Mouse (Mus musculus) liver, embryonic 14.5 days (tissue): ENCODE data around the gene Rab40b. TPM values are rescaled to one million over a fixed set of nuclear protein-coding genes. Genes with fewer than 3 reads are reported as not detected.

Experiments
- ATAC-seq: fragments of 200-750 bp; cut with Nextera tagmentation; 2 replicates; pipeline ENCODE4 v1.8.0; 2017; ENCODE audit warnings: moderate number of reproducible peaks, mild to moderate bottlenecking, moderate library complexity; ENCODE audit not compliant: insufficient read depth
- DNase-seq, 3 experiments: peaks; one replicate each; pipeline ENCODE4 v3.0.0-alpha.2; 2012 to 2013; ENCODE audit warnings: low read depth in 3 of 3, low spot score in 3 of 3
- H3K27ac ChIP-seq: fragments of 300-500 bp; sonication (generic); 2 replicates; pipeline ENCODE4 v1.5.1; 2014; ENCODE audit warnings: moderate library complexity, mild to moderate bottlenecking, control low read depth, inconsistent platforms
- H3K27me3 ChIP-seq: fragments of 300-500 bp; sonication (generic); 2 replicates; pipeline ENCODE4 v1.6.1; 2014; ENCODE audit warnings: mild to moderate bottlenecking, low read length, moderate library complexity; ENCODE audit not compliant: control insufficient read depth, insufficient read depth
- H3K36me3 ChIP-seq: fragments of 300-500 bp; sonication (generic); replicated peaks from 2 replicates; pipeline ENCODE4 v1.6.1; 2014; ENCODE audit warnings: low read depth; ENCODE audit not compliant: control insufficient read depth, insufficient read depth
- H3K4me1 ChIP-seq, 2 experiments: fragments of 200-500 bp in 1 of 2; fragments of 300-500 bp in 1 of 2; sonication (generic) in 1 of 2; replicated peaks; 2 replicates each; pipeline ENCODE4 v1.6.1; 2012 to 2014; ENCODE audit warnings: antibody characterized with exemption in 1 of 2, inconsistent platforms in 1 of 2, low read length in 1 of 2; ENCODE audit not compliant: control insufficient read depth in 2 of 2, insufficient read depth in 2 of 2
- H3K4me2 ChIP-seq: fragments of 300-500 bp; sonication (generic); 2 replicates; pipeline ENCODE4 v1.6.1; 2014; ENCODE audit warnings: low read depth, mild to moderate bottlenecking, control low read depth, moderate library complexity
- H3K4me3 ChIP-seq, 2 experiments: fragments of 200-500 bp in 1 of 2; fragments of 300-500 bp in 1 of 2; sonication (generic) in 1 of 2; 2 replicates each; pipeline ENCODE4 v1.5.1; 2012 to 2014; ENCODE audit warnings: low read depth in 2 of 2, low read length in 2 of 2, mild to moderate bottlenecking in 2 of 2, control low read depth in 1 of 2, inconsistent platforms in 1 of 2, moderate library complexity in 1 of 2; ENCODE audit not compliant: insufficient read depth in 1 of 2
- H3K9ac ChIP-seq: fragments of 300-500 bp; sonication (generic); replicated peaks from 2 replicates; pipeline ENCODE4 v1.6.1; 2014; ENCODE audit warnings: mild to moderate bottlenecking, control low read depth, moderate library complexity
- H3K9me3 ChIP-seq: fragments of 300-500 bp; sonication (generic); 2 replicates; pipeline ENCODE4 v1.6.1; 2016; ENCODE audit warnings: low read length, mixed read lengths; ENCODE audit not compliant: control insufficient read depth
- CTCF ChIP-seq: IDR thresholded peaks from 2 replicates; pipeline ENCODE4 v1.5.1; 2016; ENCODE audit warnings: antibody characterized with exemption, low read depth, control low read depth
- EP300 ChIP-seq: IDR thresholded peaks from 2 replicates; pipeline ENCODE4 v1.6.1; 2016; ENCODE audit warnings: antibody characterized with exemption, low read depth
- WGBS: fragments of 180-500 bp; shearing (Covaris S2); extraction: QIAGEN DNeasy Blood & Tissue Kit; methylation state at CpG from one replicate; pipeline ENCODE4 v1.1.7; 2014; ENCODE audit not compliant: insufficient replicate concordance; 5-methylcytosine and 5-hydroxymethylcytosine counted together
- polyA plus RNA-seq, 2 experiments: library from polyadenylated mRNA; depleted of rRNA in 1 of 2; stranded (reverse) in 1 of 2; unstranded in 1 of 2; fragments of >200 nt; fragmentation: Nextera tagmentation in 1 of 2; extraction: Ambion mirVana in 1 of 2; gene quantifications; 2 replicates each; pipeline versions ENCODE4 v1.2.1 to v1.2.3; 2012 to 2014

Rab40b gene
- polyA plus RNA-seq, 2 experiments: 0.30 to 0.55 TPM

DNA sequence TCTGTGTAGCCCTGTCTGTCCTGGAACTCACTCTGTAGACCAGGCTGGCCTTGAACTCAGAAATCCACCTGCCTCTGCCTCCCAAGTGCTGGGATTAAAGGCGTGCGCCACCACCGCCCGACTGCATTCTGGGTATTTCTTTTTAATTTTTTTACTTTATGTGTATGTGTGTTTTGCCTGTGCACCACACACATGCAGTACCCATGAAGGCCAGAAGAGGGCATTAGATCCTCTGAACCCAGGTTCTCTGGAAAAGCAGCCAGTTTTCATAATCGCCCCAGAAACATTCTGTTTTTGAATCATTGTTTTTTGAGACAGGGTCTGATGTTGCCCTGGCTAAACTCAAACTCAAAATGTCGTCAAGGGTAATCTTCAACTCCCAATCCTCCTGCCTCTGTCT lies 18.4 kb downstream of the Rab40b start:
- Histone ChIP-seq H3K4me1 (peaks cover 0 to 2% of the 10 kb centered on the region in 2 experiments; a peak in 1 of 4 replicates), H3K36me3 (no peaks in the 10 kb centered on the region), H3K9ac (no peak overlapping the region), H3K9me3 (no peaks in the 10 kb centered on the region), H3K27me3 (no peaks in the 10 kb centered on the region), H3K4me2 (no peak overlapping the region), H3K27ac (no peak overlapping the region), H3K4me3 (no peak overlapping the region)
- TF ChIP-seq EP300: no peak
- TF ChIP-seq CTCF: peak; percentile 82
- DNase-seq (peak; percentile 44 to 57 (median 50)), ATAC-seq (no peak)
- WGBS: 46% methylated on average over 6 of the region's 6 CpGs

DNA sequence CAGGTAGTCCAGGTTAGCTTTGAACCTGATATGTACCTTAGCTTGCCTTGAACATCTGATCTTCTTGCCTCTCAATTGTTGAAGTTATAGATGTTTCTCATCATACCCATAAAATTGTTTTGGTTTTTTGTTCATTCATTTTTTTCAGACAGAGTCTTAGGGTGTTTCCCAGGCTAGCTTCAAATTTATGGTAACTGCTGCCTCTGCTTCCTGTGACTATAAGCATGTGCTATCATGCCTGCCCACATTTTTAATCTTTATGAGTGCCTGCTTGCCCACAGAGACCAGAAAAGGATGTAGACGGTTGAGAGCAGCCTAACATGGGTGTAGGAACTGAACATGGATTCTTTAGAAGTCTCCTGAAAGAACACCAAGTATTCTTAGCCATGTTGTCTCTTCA lies 19.3 kb downstream of the Rab40b start:
- no peak overlapping the region for H3K4me3 ChIP-seq
- H3K36me3 ChIP-seq: no peaks in the 10 kb centered on the region
- no peak overlapping the region for H3K9ac ChIP-seq
- ATAC-seq (no peak), DNase-seq (no peak)
- no peaks in the 10 kb centered on the region for H3K27me3 ChIP-seq
- TF ChIP-seq CTCF: no peak
- TF ChIP-seq EP300: 0 out of 2 replicates have a peak, but pooled peaks have one; percentile 10
- no peak overlapping the region for H3K4me2 ChIP-seq
- 21% methylated on average over 1 of the region's 1 CpGs for WGBS
- H3K9me3 ChIP-seq: no peaks in the 10 kb centered on the region
- no peak overlapping the region for H3K27ac ChIP-seq
- H3K4me1 ChIP-seq: peaks cover 0 to 2% of the 10 kb centered on the region in 2 experiments; a peak in 1 of 4 replicates

DNA sequence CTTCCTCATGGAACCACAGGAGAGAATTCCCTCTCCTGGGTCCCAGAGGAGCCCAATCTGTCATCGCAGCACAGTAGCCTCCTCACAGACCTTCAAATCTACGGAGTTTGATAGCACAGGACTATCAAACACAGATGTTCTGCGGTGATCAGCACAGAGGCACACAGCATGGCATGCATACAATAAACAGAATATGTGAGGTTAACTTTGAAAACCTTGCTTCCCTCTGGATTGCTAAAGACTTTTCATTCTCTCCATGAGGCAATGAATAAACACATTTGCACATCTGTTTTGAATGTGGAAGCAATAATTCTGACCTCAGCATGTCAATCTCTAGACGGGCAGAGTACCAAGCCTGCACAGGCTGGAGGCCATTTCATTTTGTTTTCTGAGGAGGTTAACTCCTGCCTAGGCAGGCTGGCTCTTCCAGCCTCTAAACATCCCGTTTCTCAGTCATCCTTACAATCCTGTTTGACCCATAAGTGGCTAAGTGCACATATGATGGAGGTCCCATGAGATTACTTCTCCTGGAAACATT lies 20.8 kb downstream of the Rab40b start:
- TF ChIP-seq EP300 (no peak), CTCF (no peak)
- WGBS: 54% methylated on average over 5 of the region's 5 CpGs
- no peak overlapping the region for H3K9ac ChIP-seq
- no peaks in the 10 kb centered on the region for H3K27me3 ChIP-seq
- DNase-seq (no peak), ATAC-seq (no peak)
- H3K4me1 ChIP-seq: no peaks in the 10 kb centered on the region
- H3K4me2 ChIP-seq: no peak overlapping the region
- H3K9me3 ChIP-seq: no peaks in the 10 kb centered on the region
- no peak overlapping the region for H3K27ac ChIP-seq
- no peaks in the 10 kb centered on the region for H3K36me3 ChIP-seq
- no peak overlapping the region for H3K4me3 ChIP-seq

DNA sequence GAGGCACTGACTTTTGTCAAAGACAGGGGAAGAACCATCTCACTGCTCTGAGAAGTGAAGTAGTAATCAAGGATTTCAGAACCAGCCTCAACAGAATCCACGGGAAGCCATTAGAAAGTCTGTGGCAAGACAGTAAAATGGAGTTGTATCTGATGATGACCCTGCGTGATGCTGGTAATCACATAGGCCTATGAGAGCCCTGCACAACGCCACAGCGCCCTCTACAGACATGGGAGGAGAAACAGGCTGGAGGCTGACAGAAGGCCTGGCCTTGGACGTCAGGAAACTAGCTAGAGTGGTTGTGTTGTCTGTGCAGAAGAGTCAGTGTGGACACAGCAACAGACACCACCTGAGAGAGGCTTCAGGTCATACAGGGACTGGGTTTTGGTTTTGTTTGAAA lies 25.8 kb downstream of the Rab40b start:
- TF ChIP-seq EP300 (no peak), CTCF (peak; percentile 84)
- Histone ChIP-seq H3K27ac (no peak overlapping the region), H3K9ac (no peak overlapping the region), H3K4me3 (no peak overlapping the region), H3K36me3 (no peaks in the 10 kb centered on the region), H3K9me3 (no peaks in the 10 kb centered on the region), H3K4me2 (no peak overlapping the region), H3K4me1 (no peaks in the 10 kb centered on the region), H3K27me3 (no peaks in the 10 kb centered on the region)
- peak in 1 of 3 experiments; percentile 37 for DNase-seq
- WGBS: 24% methylated on average over 5 of the region's 5 CpGs
- 0 out of 2 replicates have a peak, but pooled peaks have one; percentile 26 for ATAC-seq

DNA sequence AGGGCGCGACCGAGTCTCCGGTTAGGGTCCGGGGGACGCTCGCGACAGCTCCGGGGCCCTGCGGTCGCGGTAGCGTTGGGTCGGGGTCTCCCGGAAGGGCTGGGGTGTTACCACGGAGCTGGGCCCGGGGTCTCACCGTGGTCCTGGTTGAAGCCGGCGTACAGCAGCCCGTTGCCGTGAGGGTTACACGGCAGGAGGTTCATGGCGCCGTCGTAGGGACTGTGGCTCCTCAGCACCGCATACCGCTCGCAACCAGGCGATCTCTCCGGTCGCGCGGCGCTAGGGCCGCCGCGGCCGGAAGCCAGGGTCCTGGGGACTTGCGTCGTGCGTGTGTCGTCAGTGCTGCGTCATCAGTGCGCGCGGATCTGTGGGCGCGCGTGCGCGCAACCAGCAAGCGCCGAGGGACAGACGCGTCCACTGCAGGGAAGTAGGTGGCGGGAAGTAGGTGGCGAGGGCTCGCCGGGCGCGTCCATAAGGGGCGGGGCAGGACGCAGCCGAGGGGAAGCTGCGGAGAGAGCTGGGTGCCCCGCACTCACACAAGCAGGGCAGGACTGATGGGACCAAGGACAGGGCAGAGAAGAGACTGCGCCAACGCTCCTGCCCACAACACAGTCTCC lies 33.9 kb downstream of the Rab40b start, which contains the start of gene Wdr45b:
Gene Wdr45b (minus strand): TSS at position 355 of the 617 bp plus-strand sequence.
- peak within 1 kb of the TSS; percentile 73 for H3K27ac ChIP-seq
- peak; percentile 94 to 97 (median 96) for DNase-seq
- H3K9me3 ChIP-seq: no peaks in the 10 kb centered on the region
- H3K36me3 ChIP-seq: no peaks in the 10 kb centered on the region; the same call in 1 of the 2 replicates
- peaks cover 12 to 15% of the 10 kb centered on the region in 2 experiments for H3K4me1 ChIP-seq
- WGBS: under 1% methylated on average over 69 of the region's 69 CpGs
- H3K9ac ChIP-seq: peak within 1 kb of the TSS; percentile 97
- peak within 1 kb of the TSS; percentile 88 to 94 for H3K4me3 ChIP-seq
- ATAC-seq: peak; percentile 99
- H3K4me2 ChIP-seq: peak within 1 kb of the TSS; percentile 79
- no peak for TF ChIP-seq CTCF
- TF ChIP-seq EP300: no peak
- H3K27me3 ChIP-seq: no peaks in the 10 kb centered on the region
